Mouse (Mus musculus): Measurements from ENCODE around the gene Wbp2nl.

The Wbp2nl gene

DNA sequence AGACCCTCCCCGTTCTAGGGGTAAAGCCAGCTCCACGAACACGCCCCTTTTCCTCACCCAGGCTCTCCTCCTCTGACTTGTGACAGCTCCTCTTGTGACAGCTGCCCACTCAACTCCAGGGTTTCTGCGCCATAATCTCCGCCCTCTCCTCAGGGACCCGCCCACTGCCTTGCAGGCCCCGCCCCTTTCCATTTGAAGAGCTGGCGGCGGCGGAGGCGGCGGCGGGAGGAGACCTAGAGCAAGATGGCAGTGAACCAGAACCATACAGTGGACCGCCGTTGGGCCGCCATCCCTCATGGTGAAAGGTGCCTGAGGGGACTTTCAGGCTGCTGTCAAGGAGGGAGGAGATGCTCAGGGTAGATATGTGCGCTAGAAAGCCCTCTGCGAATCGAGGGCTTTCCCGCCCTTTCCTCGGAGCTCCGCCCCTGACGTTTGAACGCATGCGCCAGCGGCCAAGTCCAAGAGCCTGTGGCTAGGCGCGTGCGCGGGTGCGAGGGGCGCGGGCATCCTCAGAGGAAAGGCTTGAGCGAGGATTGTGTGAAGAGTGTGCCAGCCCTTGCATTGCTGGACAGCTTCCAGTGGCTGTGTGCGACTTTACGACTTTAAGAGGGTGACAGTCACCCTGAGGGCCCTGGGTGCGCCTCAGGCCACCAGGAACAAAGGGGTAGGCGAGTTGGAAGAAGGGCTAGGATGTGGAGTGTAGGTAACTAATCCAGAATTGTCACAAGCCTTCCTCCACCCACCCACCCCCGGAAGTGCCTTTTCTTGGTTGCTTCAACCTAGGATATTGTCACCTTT lies at the start of gene Wbp2nl:
Wbp2nl (plus strand) TSS at position 191 of the 798 bp plus-strand sequence.
- in situ Hi-C loops (cut with MboI; ENCODE audit: unreplicated experiment in 2 of 2): loop anchor here (25.0 kb wide), 3 partner anchors 488 to 1763 kb away; partner anchors contain the start of genes Nfam1 (in 2 of the 2), Cyp2d26 (in 1 of the 2) and Efcab6 (in 1 of the 2)

- in situ Hi-C loops (cut with MboI; ENCODE audit: unreplicated experiment in 2 of 2): loop anchor here in 1 of 2 experiments (25.0 kb wide), 1 partner anchor 1261 kb away; the partner anchor contains the start of gene Ttll1
Observed at GRCm38 (mm10) chr15:82251579-82251978, 47.2 kb upstream of the Wbp2nl start.

DNA sequence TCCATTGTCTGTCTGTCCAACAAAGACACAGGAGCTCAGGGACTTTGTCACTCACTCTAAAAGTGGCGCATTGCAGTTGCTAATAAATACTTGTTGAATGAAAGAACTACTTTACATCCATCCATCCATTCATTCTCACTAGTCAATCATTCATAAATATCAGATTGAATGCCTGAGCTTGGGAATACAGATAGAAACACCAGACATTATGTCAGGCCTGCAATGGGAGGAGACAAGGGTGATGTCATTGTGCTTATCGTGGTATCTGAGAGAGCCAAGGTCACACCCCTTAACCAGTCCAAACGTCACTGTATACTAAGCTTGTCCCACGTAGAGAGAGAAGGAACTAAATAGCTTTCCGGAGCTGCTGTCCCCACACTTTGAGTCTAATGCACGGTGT lies 46.7 kb upstream of the Wbp2nl start, which contains the start of gene 1500009C09Rik:
1500009C09Rik (plus strand) TSS at position 301 of the 400 bp plus-strand sequence.
- in situ Hi-C loops (cut with MboI; ENCODE audit: unreplicated experiment in 2 of 2): loop anchor here in 1 of 2 experiments (25.0 kb wide), 1 partner anchor 1260 kb away; the partner anchor contains the start of gene Ttll1

GRCm38 (mm10) chr15:82255248-82255647 lies 43.5 kb upstream of the Wbp2nl start:
- in situ Hi-C loops (cut with MboI; ENCODE audit: unreplicated experiment in 2 of 2): loop anchor here in 1 of 2 experiments (25.0 kb wide), 1 partner anchor 1257 kb away; the partner anchor contains the start of gene Ttll1

DNA sequence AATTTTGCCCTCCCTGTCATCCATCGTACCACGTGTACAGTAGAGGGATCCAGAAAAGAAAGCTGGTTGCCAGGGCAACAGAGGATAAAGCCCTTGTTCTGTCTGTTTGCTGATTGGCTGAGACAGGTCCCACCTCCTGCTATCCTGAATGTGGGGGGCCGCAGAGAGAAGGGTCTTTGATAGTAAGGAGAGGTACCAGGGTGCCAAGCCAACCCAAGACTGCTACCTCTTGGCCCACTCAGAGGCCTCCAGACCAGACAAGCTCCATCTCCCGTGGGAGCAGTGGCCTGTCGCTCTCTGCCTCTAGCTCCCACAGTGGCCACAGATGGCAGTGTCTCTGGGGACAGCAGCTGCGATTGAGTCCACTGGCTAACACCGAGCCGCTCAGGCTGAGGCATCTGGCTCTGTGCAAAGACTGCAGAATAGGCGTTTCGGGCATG lies 42.8 kb upstream of the Wbp2nl start:
- in situ Hi-C loops (cut with MboI; ENCODE audit: unreplicated experiment in 2 of 2): loop anchor here in 1 of 2 experiments (25.0 kb wide), 1 partner anchor 1256 kb away; the partner anchor contains the start of gene Ttll1

- in situ Hi-C loops (cut with MboI; ENCODE audit: unreplicated experiment in 2 of 2): loop anchor here in 1 of 2 experiments (25.0 kb wide), 1 partner anchor 1253 kb away; the partner anchor contains the start of gene Ttll1
Observed at GRCm38 (mm10) chr15:82259510-82259909, 39.2 kb upstream of the Wbp2nl start.

DNA sequence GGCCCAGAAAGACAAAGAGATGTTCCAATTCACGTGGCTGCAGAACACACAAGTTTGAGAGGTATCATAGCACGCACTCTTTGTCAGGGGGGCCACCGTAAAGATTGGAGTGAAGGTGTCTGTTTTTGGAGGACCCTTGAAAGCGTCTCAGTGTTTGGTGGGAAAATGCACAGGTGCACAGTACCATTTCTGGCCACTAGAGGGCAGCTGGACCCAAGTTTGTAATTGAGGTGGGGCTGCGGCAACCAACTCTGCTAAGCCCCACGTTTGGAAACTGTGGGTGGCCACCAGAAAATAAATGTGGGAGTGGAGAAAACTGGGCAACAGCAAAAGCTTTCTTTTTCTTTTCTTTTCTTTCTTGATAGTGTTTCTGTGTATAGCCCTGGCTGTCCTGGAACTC lies 32.4 kb upstream of the Wbp2nl start:
- in situ Hi-C loops (cut with MboI; ENCODE audit: unreplicated experiment in 2 of 2): loop anchor here (10.0 to 25.0 kb wide), 3 partner anchors 538 to 1246 kb away; partner anchors contain the start of gene Ttll1 (in 1 of the 2)

- in situ Hi-C loops (cut with MboI; ENCODE audit: unreplicated experiment in 2 of 2): loop anchor here (10.0 to 25.0 kb wide), 3 partner anchors 537 to 1244 kb away; partner anchors contain the start of gene Ttll1 (in 1 of the 2)
Observed at GRCm38 (mm10) chr15:82268185-82268584, 30.6 kb upstream of the Wbp2nl start.

DNA sequence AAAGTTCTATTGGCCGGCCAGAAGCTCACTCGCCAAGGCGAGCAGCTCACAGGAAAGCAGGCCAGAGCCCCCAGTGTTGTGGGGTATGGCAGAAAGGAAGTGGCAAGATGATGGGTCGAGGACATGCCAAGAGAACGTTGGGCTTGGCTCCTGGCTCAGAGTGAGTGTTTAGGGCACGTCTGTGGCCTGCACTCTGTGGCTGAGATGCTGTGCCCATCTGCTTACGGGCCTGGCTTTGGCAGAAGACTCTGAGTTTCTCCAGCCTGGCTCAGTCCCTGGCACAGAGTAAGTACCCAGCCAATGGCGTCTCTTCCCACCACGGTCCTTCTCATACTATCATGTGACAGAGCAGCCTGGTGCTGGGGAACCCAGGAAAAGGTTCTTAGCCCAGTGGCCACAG lies 30.0 kb upstream of the Wbp2nl start:
- in situ Hi-C loops (cut with MboI; ENCODE audit: unreplicated experiment in 2 of 2): loop anchor here (10.0 to 25.0 kb wide), 3 partner anchors 536 to 1244 kb away; partner anchors contain the start of gene Ttll1 (in 1 of the 2)

GRCm38 (mm10) chr15:82271201-82271600 lies 27.6 kb upstream of the Wbp2nl start:
- in situ Hi-C loops (cut with MboI; ENCODE audit: unreplicated experiment in 2 of 2): loop anchor here (10.0 to 25.0 kb wide), 3 partner anchors 654 to 1244 kb away; partner anchors contain the start of gene Ttll1 (in 2 of the 2)

- in situ Hi-C loops (cut with MboI; ENCODE audit: unreplicated experiment in 2 of 2): loop anchor here (10.0 to 25.0 kb wide), 3 partner anchors 653 to 1243 kb away; partner anchors contain the start of gene Ttll1 (in 2 of the 2)
Observed at GRCm38 (mm10) chr15:82272295-82272694, 26.5 kb upstream of the Wbp2nl start.

GRCm38 (mm10) chr15:82274593-82274926 lies 24.2 kb upstream of the Wbp2nl start, which contains the start of gene Sept3:
Sept3 (plus strand) TSS chr15:82274893.
- in situ Hi-C loops (cut with MboI; ENCODE audit: unreplicated experiment in 2 of 2): loop anchor here (10.0 to 25.0 kb wide), 3 partner anchors 650 to 1240 kb away; partner anchors contain the start of gene Ttll1 (in 2 of the 2)

DNA sequence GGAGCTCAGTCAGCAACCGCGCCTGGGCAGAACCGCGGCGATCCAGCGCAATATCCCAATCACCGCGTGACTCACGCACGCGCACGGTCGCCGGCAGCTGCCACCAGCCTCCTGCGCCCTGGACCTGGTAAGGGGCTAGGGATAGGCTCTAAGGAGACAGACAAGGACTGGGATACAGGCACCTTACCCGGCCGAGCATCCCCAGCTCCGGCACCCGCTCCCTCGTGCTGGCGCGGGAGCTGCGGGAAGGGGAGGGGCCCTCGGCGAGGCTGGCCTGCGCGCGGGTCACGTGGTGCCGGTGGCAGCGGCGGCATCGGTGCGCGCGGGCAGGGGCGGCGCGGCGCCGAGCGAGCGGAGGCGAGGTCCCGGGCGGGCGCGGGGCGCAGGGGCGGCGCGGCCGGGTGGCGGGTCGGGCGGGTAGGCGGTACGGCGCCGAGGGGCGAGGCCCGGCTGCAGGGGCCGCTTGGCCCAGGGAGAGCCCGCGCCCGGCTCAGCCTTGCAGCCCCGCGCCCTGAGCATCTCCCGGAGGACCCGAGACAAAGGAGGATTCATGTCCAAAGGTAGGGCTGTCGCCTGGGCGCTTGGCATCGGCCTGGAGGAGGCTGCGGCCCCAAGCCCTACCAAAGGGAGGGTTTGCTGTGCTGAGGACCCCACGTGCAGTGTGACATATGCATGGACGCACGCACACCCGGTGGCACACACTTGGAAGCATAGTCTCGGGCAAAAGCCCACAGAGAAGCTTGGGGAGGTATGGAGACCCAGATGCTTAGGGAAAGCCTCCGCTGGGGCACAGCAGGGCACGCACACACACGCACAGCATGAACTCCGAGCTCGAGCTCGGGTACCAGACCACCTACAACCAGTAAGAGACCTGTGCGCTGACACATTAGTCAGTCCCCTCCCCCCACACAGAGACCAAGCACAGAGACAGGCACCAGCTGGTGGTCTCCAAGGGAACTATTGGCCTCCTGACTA lies 23.5 kb upstream of the Wbp2nl start:
- in situ Hi-C loops (cut with MboI; ENCODE audit: unreplicated experiment in 2 of 2): loop anchor here (10.0 to 25.0 kb wide), 6 partner anchors 512 to 1787 kb away; partner anchors contain the start of genes Nfam1 (in 2 of the 2), Ttll1 (in 2 of the 2), Cyp2d26 (in 1 of the 2) and Efcab6 (in 1 of the 2)

DNA sequence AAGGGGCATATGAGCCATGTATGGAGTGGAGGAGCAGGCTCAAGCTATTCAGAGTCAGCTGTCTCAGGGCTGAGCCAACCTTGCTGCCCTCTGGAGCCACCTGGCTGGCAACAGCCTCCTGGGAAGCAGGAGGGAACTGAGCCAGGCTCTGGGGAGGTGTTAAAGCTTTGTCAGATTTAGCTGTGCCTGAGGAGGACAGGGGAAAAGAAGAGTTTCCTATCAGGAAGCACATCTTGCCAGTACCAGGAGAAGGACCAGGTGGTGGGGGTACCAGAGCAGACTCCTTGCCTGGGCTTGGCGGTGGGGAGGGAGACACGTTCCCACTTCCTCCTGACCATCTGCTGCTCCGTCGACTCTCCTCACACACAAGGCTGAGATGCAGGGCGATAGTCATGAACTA lies 21.2 kb upstream of the Wbp2nl start:
- in situ Hi-C loops (cut with MboI; ENCODE audit: unreplicated experiment in 2 of 2): loop anchor here (10.0 to 25.0 kb wide), 5 partner anchors 510 to 1785 kb away; partner anchors contain the start of genes Nfam1 (in 2 of the 2), Cyp2d26 (in 1 of the 2), Efcab6 (in 1 of the 2) and Ttll1 (in 1 of the 2)

DNA sequence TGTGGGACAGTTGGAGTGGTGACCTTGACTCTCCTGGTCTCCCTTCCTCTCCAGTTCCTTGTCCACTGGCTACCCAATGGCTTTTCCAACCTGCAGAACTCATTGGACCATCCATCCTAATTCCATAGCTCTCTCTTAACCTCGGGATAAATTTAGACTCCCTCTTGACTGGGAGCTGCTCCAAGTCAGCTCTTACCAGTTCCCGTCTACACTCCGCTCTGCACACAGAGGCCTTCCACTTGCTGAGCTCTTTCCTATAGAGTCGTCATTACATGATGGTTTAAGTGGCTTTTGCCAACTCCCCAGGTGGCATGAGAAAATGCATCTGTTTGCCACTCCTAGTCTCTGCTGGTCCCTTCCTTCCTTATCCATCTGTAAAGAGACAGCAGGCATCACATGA lies 18.1 kb upstream of the Wbp2nl start:
- in situ Hi-C loops (cut with MboI; ENCODE audit: unreplicated experiment in 2 of 2): loop anchor here (25.0 kb wide), 3 partner anchors 507 to 1782 kb away; partner anchors contain the start of genes Nfam1 (in 2 of the 2), Cyp2d26 (in 1 of the 2) and Efcab6 (in 1 of the 2)

DNA sequence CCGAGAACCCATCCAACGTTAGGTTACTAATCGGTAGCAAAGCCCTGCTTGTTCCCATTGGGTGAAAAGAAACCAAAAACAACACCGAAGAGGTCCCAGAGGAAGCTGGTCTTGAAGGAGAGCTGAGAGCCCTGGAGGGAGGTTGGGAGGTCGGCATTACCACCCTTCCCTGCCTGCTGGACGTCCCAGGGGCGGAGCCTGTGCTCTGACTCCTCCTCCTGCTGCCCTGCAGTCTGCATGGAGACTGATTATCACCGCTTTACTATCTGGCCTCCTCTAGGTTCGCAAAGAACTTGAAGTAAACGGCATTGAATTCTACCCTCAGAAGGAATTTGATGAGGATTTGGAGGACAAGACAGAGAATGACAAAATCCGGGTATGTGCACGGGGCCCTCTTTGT lies 12.6 kb upstream of the Wbp2nl start:
- in situ Hi-C loops (cut with MboI; ENCODE audit: unreplicated experiment in 2 of 2): loop anchor here (25.0 kb wide), 3 partner anchors 501 to 1776 kb away; partner anchors contain the start of genes Nfam1 (in 2 of the 2), Cyp2d26 (in 1 of the 2) and Efcab6 (in 1 of the 2)

DNA sequence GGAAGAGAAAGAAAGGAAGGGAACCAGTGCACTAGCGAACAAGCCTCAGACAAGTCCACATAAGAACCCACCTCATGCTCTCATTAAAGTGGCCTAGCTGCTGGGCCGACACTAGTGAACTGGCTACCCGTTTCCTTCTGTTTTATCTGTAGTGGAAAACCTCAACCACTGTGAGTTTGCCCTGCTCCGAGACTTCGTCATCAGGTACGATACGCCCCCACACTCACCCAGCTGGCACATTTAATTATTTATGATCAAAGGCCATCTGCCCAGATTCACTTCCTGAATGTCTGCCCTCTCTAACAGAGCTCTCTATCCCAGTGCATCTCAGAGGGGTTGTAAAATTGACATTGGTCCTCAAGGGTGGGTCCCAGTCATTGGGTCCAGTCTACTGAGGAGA lies 8.5 kb upstream of the Wbp2nl start:
- in situ Hi-C loops (cut with MboI; ENCODE audit: unreplicated experiment in 2 of 2): loop anchor here (25.0 kb wide), 3 partner anchors 497 to 1772 kb away; partner anchors contain the start of genes Nfam1 (in 2 of the 2), Cyp2d26 (in 1 of the 2) and Efcab6 (in 1 of the 2)

DNA sequence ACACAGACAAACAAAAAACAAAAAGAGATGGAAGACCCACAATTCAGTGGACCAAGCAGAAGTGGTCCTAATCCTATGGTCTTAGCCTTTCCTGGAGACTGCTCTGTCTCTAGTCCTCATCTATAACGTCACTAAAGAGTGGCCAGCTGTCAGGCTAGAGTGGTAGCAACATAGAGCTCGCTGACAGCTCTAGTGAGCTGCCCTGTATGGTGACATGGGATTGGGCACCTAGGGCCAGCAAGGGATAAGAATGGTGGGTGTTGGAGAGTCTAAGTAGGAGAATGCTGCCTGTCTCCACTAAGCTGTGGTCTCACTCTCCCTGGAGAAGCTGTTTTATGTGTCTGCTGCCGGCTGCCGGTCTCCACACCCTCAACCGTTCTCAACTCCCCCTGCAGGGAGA lies 5.9 kb upstream of the Wbp2nl start:
- in situ Hi-C loops (cut with MboI; ENCODE audit: unreplicated experiment in 2 of 2): loop anchor here (25.0 kb wide), 3 partner anchors 494 to 1769 kb away; partner anchors contain the start of genes Nfam1 (in 2 of the 2), Cyp2d26 (in 1 of the 2) and Efcab6 (in 1 of the 2)

Measured in v-Abl transformed pro-B cells (cell line).